Mouse (Mus musculus): ENCODE measurements around the gene Wwp2.
A peak's percentile ranks its signal among the peaks of the same experiment; 100 is the strongest.

DNA sequence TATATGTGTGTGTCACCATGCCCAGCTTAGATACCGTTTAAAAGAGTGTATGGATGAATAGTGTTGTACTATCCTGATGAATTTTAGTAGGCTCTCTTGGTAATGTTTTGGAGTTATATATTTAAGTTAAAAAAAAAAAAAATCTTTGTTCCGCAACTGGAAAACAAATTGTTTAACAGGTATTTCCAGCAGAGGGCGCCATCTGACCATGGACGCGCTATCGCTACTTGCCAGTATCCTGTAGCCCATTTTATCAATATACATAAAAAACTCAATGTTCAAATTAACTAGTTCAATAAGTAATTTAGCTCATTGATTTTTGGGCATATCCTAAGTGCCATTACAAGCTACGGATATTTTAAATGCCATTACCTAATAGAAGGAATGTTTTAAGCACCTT, 166.9 kb downstream of the Wwp2 start:
- peak; percentile 79; the same call in 1 of the 2 replicates for TF ChIP-seq CTCF (IDR thresholded peaks at IDR 0.05; ENCODE audit: borderline replicate concordance, extremely low read depth, insufficient read depth, insufficient read length)
- TF ChIP-seq POLR2A (IDR thresholded peaks at IDR 0.05; ENCODE audit: borderline replicate concordance, extremely low read depth, insufficient read depth, insufficient read length, poor library complexity, severe bottlenecking) = no peak

Measured in brain, embryonic 14.5 days (tissue).